Mouse (Mus musculus) heart, postnatal 0 days (tissue): ENCODE measurements around the gene Dbp. TPM values are rescaled to one million over a fixed set of nuclear protein-coding genes. Genes with fewer than 3 reads are reported as not detected.
A peak's percentile ranks its signal among the peaks of the same experiment; 100 is the strongest.

Experiments
- ATAC-seq: fragments of 200-750 bp; cut with Nextera tagmentation; 2 replicates; pipeline ENCODE4 v1.8.0; 2017; ENCODE audit warnings: low read depth, moderate number of reproducible peaks, moderate library complexity; ENCODE audit not compliant: insufficient read depth
- DNase-seq: peaks from one replicate; pipeline ENCODE4 v3.0.0-alpha.2; 2016; ENCODE audit warnings: low spot score
- H3K27ac ChIP-seq: fragments of 300-500 bp; sonication (generic); 2 replicates; pipeline ENCODE4 v1.5.1; 2014; ENCODE audit warnings: low read depth, mild to moderate bottlenecking
- H3K27me3 ChIP-seq: fragments of 300-500 bp; sonication (generic); 2 replicates; pipeline ENCODE4 v1.6.1; 2014; ENCODE audit warnings: low read length, mixed read lengths; ENCODE audit not compliant: control insufficient read depth, insufficient read depth
- H3K36me3 ChIP-seq: fragments of 300-500 bp; sonication (generic); replicated peaks from 2 replicates; pipeline ENCODE4 v1.6.1; 2014; ENCODE audit warnings: low read length, mixed read lengths; ENCODE audit not compliant: control insufficient read depth, insufficient read depth
- H3K4me1 ChIP-seq: fragments of 300-500 bp; sonication (generic); 2 replicates; pipeline ENCODE4 v1.6.1; 2014; ENCODE audit warnings: antibody characterized with exemption; ENCODE audit not compliant: control insufficient read depth, insufficient read depth
- H3K4me2 ChIP-seq: fragments of 300-500 bp; sonication (generic); 2 replicates; pipeline ENCODE4 v1.6.1; 2014; ENCODE audit warnings: low read depth, mild to moderate bottlenecking, low read length, moderate library complexity
- H3K4me3 ChIP-seq: fragments of 300-500 bp; sonication (generic); 2 replicates; pipeline ENCODE4 v1.5.1; 2014; ENCODE audit warnings: low read depth, low read length
- H3K9ac ChIP-seq: fragments of 300-500 bp; sonication (generic); replicated peaks from 2 replicates; pipeline ENCODE4 v1.6.1; 2014; ENCODE audit warnings: low read depth, low read length, mixed read lengths
- H3K9me3 ChIP-seq: fragments of 300-500 bp; sonication (generic); replicated peaks from 2 replicates; pipeline ENCODE4 v1.6.1; 2016; ENCODE audit warnings: low read length; ENCODE audit not compliant: control insufficient read depth
- CTCF ChIP-seq: IDR thresholded peaks from 2 replicates; pipeline ENCODE4 v1.5.1; 2016; ENCODE audit warnings: antibody characterized with exemption, control low read depth, low read depth
- EP300 ChIP-seq: IDR thresholded peaks from 2 replicates; pipeline ENCODE4 v1.6.1; 2016; ENCODE audit warnings: antibody characterized with exemption, low read depth
- WGBS: fragments of 180-500 bp; shearing (Covaris S2); extraction: QIAGEN DNeasy Blood & Tissue Kit; methylation state at CpG from one replicate; pipeline ENCODE4 v1.1.7; 2014; 5-methylcytosine and 5-hydroxymethylcytosine counted together
- polyA plus RNA-seq: library from polyadenylated mRNA; unstranded; fragments of >200 nt; fragmentation: Nextera tagmentation; extraction: Ambion mirVana; gene quantifications from 2 replicates; pipeline ENCODE4 v1.2.1, GENCODE M21; 2015
- total RNA-seq: library from RNA; depleted of rRNA; stranded (reverse); fragments of >200 nt; gene quantifications from 2 replicates; pipeline ENCODE4 v1.2.3, GENCODE M21; 2014; ENCODE audit warnings: low replicate concordance

Dbp gene
- total and polyA plus RNA-seq, 2 experiments from 2014 or later = 21.9 to 29.3 TPM

DNA sequence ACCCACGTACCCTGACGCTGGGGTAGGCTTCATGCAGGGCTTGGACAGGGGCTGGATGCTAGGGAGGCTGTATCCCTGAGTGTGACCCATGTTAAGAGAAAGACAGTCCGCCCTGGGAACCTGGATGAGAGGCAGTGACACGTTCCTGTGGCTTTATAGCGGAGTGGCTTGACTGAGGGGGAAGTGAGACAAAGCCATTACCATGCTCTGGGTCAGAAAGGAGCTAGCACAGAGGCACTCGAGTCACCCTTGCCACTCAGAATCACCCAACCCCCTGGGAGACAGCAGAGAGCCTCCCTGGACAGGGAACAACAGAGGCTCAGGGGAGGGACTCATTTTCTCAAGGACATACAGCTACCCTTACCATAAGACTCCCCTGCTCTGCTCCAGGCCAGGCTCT lies 15.8 kb upstream of the Dbp start:
- Histone ChIP-seq H3K4me1 (peaks cover 20% of the 10 kb centered on the region; the same call in 1 of the 2 replicates), H3K36me3 (no peaks in the 10 kb centered on the region), H3K27ac (peak overlapping the region; percentile 64), H3K9ac (peak overlapping the region; percentile 8; the same call in 1 of the 2 replicates), H3K4me2 (no peak overlapping the region), H3K9me3 (no peaks in the 10 kb centered on the region), H3K4me3 (no peak overlapping the region), H3K27me3 (no peaks in the 10 kb centered on the region)
- ATAC-seq (no peak), DNase-seq (no peak)
- TF ChIP-seq CTCF = no peak
- no peak for TF ChIP-seq EP300
- WGBS = 72% methylated on average over 6 of the region's 6 CpGs

DNA sequence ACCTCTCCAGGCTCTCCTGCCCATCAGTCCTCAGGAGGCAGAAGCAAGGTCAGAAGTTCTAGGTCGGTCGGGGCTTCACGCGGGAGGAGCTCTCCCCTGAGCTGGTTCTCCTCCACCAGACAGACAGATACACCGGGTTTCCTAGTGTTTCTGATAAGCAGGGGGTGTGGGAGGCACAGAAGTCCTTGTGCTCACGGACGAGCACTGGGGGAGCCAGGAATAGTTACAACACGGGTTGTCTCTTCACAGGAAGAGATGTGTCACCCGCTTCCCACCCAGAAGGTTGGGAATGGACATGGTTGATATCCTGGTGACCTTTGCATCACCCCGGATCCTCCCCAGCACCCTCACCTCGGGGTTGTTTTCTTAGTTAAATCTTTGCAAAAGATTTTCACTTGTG lies 15.1 kb upstream of the Dbp start:
- H3K9me3 ChIP-seq = no peaks in the 10 kb centered on the region
- no peak overlapping the region; the same call in 1 of the 2 replicates for H3K9ac ChIP-seq
- no peaks in the 10 kb centered on the region for H3K27me3 ChIP-seq
- no peak overlapping the region for H3K4me3 ChIP-seq
- peak overlapping the region; percentile 64 for H3K27ac ChIP-seq
- 15% methylated on average over 11 of the region's 11 CpGs for WGBS
- no peaks in the 10 kb centered on the region for H3K36me3 ChIP-seq
- peaks cover 20% of the 10 kb centered on the region; the same call in 1 of the 2 replicates for H3K4me1 ChIP-seq
- no peak overlapping the region for H3K4me2 ChIP-seq
- TF ChIP-seq EP300 (no peak), CTCF (no peak)
- DNase-seq (no peak), ATAC-seq (peak; percentile 37; the same call in 1 of the 2 replicates)

DNA sequence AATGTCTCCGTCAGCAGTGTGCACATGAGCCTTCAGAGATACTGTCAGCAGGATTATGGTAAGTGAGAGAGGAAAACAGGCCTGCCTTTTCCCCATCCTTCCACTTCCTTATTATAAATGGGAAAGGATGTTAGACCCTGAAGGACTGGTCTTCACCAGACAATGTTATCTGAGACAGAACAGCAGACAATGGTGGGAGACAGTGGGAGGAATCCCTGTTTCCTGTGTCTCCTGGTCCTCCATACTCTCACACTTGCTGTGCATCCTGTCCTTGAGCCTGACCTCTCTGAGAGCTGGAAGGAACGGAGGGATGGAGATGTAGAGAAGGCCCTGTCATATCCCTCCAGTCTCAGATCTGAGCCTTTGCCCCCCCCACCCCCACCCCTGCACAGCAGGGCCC lies 12.5 kb upstream of the Dbp start:
- Histone ChIP-seq H3K9me3 (no peaks in the 10 kb centered on the region), H3K27ac (no peak overlapping the region), H3K4me2 (no peak overlapping the region), H3K4me3 (no peak overlapping the region), H3K27me3 (no peaks in the 10 kb centered on the region), H3K9ac (no peak overlapping the region), H3K4me1 (peaks cover 20% of the 10 kb centered on the region; the same call in 1 of the 2 replicates), H3K36me3 (no peaks in the 10 kb centered on the region)
- DNase-seq (no peak), ATAC-seq (no peak)
- TF ChIP-seq EP300 (no peak), CTCF (no peak)
- 81% methylated on average over 2 of the region's 2 CpGs for WGBS

DNA sequence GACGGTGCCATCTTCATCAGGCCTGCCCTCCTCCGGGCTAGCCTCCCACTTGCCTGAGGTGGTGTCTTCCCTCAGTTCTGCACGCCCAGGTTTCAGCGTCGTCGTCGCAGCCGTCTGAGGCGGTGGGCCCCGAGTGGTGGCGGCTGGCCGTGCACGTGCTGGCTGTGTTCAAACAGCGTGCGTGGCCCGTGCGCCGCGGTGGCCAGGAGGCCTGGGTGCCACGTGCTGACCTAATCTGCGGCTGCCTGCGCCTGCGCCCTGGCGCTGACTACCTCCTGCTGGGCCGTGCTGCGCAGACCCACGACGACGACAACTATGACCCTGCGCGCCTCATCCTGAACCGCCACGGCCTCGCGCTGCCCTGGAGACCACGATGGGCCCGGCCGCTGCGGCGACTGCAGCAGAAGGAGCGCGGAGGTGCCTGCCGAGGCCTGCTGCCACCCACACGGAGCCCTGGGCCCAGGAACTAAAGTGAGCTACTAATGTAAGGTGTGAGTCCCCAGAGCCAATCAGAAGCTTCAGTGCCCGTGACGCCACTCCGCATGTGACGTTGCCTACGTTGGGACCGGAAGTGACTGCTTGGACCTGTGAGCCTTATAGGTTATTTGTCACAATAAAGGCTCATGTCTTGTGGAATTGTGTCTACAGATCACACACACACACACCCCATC lies 10.8 kb upstream of the Dbp start, which contains the start of gene Sec1:
Gene Sec1, minus strand, starts transcription at position 482 of the 671 bp plus-strand sequence.
- ATAC-seq (no peak), DNase-seq (no peak)
- no peak within 1 kb of the TSS for H3K27ac ChIP-seq
- no peak within 1 kb of the TSS for H3K4me2 ChIP-seq
- H3K36me3 ChIP-seq = no peaks in the 10 kb centered on the region
- peaks cover 20% of the 10 kb centered on the region; the same call in 1 of the 2 replicates for H3K4me1 ChIP-seq
- no peak within 1 kb of the TSS for H3K4me3 ChIP-seq
- H3K9me3 ChIP-seq = no peaks in the 10 kb centered on the region
- H3K9ac ChIP-seq = no peak within 1 kb of the TSS
- H3K27me3 ChIP-seq = peaks cover 9% of the 10 kb centered on the region
- 86% methylated on average over 50 of the region's 50 CpGs for WGBS
- TF ChIP-seq CTCF (no peak), EP300 (no peak)

DNA sequence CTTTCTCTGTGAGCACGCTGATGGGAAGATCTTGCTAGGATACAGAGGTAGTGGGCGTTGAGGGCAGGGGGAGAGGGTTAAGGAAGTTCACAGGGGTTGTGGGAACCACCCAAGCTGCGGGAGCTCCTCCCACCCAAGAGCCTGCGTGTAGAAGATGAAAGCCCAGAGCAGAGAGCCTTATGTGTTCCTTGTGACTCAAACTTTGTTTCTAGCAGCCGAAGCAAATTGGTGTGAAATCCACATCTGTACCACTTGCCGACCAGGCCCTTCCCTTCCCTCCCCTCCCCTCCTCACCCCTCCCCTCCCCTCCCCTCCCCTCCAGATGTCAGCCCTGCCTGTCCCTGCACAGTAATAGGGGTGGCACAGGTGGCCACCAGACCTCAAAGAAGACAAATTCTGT lies 9.8 kb upstream of the Dbp start:
- H3K9me3 ChIP-seq = no peaks in the 10 kb centered on the region
- peaks cover 19% of the 10 kb centered on the region for H3K27me3 ChIP-seq
- no peak overlapping the region for H3K4me2 ChIP-seq
- TF ChIP-seq CTCF (no peak), EP300 (no peak)
- no peak overlapping the region for H3K27ac ChIP-seq
- H3K36me3 ChIP-seq = no peaks in the 10 kb centered on the region
- DNase-seq = no peak
- no peak overlapping the region for H3K4me3 ChIP-seq
- 30% methylated on average over 6 of the region's 6 CpGs for WGBS
- ATAC-seq = no peak
- H3K4me1 ChIP-seq = peaks cover 16% of the 10 kb centered on the region
- no peak overlapping the region for H3K9ac ChIP-seq

DNA sequence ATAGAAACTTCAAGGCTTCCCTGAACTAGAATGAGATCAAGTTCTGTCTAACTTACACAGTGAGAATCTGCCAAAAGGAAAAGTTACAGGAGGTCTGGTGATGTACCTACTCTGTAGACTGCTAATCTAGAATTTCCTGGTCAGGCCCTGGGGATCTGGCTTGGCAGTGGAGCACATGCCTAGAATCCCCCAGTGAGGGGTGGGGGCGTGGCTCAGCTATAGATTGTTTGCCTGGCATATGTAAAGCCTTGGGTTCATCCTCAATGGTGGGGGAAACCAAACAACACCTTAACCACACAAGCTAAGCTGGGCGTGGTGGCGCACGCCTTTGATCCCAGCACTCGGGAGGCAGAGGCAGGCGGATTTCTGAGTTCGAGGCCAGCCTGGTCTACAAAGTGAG lies 7.0 kb upstream of the Dbp start:
- TF ChIP-seq EP300 (no peak), CTCF (no peak)
- peaks cover 24% of the 10 kb centered on the region for H3K27me3 ChIP-seq
- no peak for ATAC-seq
- H3K27ac ChIP-seq = no peak overlapping the region
- peaks cover 11% of the 10 kb centered on the region for H3K4me1 ChIP-seq
- 70% methylated on average over 7 of the region's 7 CpGs for WGBS
- no peak overlapping the region for H3K9ac ChIP-seq
- DNase-seq = no peak
- no peak overlapping the region for H3K4me2 ChIP-seq
- H3K9me3 ChIP-seq = no peaks in the 10 kb centered on the region
- no peaks in the 10 kb centered on the region for H3K36me3 ChIP-seq
- H3K4me3 ChIP-seq = no peak overlapping the region
